Mouse (Mus musculus): ENCODE results near the gene Rufy4. TPM values are rescaled to one million over a fixed set of nuclear protein-coding genes. Genes with fewer than 3 reads are reported as not detected.
A peak's percentile ranks its signal among the peaks of the same experiment; 100 is the strongest.
"Not testable (repeated sequence)": the region's sequence is repeated elsewhere in the genome, so short reads cannot be mapped to it uniquely, and the experiment has no call there.

Rufy4 gene
- polyA plus RNA-seq, 1 experiment from 2014 or later = not detected

DNA sequence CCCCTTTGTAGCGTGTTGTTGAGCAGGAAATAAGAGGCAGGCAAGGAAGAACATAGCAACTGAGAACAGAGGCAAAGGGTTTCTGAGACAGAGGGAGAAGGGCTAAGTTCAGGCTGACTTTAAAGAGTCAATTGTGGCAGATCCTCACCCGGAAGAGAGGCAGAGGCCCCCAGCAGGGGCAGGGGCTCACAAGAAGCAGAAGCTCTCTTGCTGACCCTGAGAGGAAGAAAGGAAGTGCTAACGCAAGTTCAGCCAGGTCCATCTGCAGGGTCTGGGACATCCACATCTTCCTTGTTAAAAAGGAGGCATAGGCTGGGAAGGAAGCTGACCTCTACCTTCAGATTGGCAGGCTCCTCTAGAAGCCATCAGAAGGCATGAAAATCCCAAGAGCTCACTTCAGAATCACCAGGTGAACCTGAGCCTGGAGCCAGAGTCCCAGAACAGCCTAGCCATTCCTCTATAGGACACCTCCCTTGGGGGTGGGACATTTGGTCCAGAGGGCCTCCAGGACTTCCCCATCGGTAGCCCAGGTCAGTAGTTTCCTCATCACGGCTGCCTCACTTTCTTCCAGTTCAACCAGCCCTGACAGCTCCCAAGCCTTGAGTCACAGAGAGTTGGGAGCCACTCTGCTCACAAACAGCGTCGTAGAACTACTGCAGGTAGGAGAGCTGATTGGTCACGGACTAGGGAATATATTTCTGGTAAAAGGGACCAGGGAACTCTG is 28.3 kb downstream of the Rufy4 start, which contains the start of gene Cxcr2:
Cxcr2 (plus strand) TSS at position 529 of the 724 bp plus-strand sequence.
- no peaks in the 10 kb centered on the region for H3K27me3 ChIP-seq
- no peak; the same call in 1 of the 2 replicates for ATAC-seq (ENCODE audit: insufficient read depth)
- H3K36me3 ChIP-seq (replicated peaks) = no peaks in the 10 kb centered on the region
- H3K27ac ChIP-seq (replicated peaks) = no peak within 1 kb of the TSS
- no peak within 1 kb of the TSS; the same call in 1 of the 2 replicates for H3K4me2 ChIP-seq
- H3K9ac ChIP-seq = no peak within 1 kb of the TSS
- peaks cover 13% of the 10 kb centered on the region for H3K4me1 ChIP-seq (replicated peaks)
- no peaks in the 10 kb centered on the region for H3K9me3 ChIP-seq (replicated peaks)
- 23% methylated on average over 8 of the region's 8 CpGs for WGBS (ENCODE audit: insufficient replicate concordance)
- H3K4me3 ChIP-seq (replicated peaks) = peak within 1 kb of the TSS; percentile 17; the same call in 1 of the 2 replicates

DNA sequence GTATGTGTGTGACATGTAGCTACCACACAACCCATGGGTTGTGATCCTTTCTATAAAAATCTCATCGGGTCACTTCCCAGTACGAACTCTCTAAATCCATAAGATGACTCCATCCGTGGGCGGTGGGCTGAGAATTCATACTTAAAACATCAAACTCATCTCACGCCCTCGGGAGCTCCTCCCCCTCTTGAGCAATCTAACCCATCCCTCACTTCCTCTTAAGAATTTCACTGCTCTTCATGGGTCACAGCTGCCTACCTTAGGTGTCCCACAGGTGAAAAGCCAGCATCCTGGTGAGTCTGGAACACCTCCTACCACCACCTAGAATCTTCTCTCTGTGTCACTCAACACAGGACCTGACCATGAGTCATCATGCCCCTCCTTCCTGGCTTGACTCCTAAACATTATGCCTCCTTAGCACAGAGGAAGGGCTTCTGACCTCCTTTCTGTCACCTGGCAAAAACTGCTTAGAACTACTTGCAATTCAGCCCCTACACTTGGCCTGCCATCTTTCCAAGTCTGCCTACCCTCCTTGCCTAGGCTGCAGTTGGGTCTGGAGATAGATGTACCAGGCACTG is 30.2 kb downstream of the Rufy4 start:
- H3K9me3 ChIP-seq (replicated peaks) = no peaks in the 10 kb centered on the region
- no peaks in the 10 kb centered on the region for H3K36me3 ChIP-seq (replicated peaks)
- no peaks in the 10 kb centered on the region for H3K27me3 ChIP-seq
- H3K4me1 ChIP-seq (replicated peaks) = peaks cover 13% of the 10 kb centered on the region
- 32% methylated on average over 6 of the region's 6 CpGs for WGBS (ENCODE audit: insufficient replicate concordance)
- no peak overlapping the region for H3K9ac ChIP-seq
- H3K27ac ChIP-seq (replicated peaks) = no peak overlapping the region
- no peak overlapping the region for H3K4me3 ChIP-seq (replicated peaks)
- H3K4me2 ChIP-seq = no peak overlapping the region
- ATAC-seq (ENCODE audit: insufficient read depth) = no peak

DNA sequence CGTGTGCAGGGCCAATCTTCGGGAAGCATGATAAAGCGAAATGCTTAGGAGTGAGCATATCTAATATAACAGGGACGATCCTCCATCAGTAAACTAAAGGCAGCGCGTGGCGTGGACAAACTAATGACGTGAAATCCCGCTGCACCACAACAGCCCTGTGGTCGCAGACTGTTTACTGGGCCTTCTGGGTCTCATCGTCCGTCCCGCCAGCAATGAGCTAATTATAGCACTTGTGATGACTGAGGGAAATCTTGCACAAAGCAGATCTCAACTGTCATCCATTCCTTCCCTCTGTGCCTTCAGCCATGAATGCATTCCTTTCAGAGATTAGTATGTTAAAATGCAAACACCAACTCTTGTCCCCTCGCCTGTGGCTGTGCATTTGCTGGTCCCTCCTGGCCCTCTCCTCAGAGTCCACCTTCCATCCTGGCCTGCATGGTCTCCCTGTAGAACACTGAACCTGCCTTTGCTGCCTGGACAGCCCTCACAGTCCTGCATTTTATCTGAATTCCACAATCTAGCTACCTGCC is 31.1 kb downstream of the Rufy4 start:
- Histone ChIP-seq H3K9me3 (replicated peaks) (no peaks in the 10 kb centered on the region), H3K27me3 (no peaks in the 10 kb centered on the region), H3K27ac (replicated peaks) (no peak overlapping the region), H3K4me2 (0 out of 2 replicates have a peak overlapping the region, but pooled peaks have one; percentile 15), H3K4me3 (replicated peaks) (no peak overlapping the region), H3K9ac (no peak overlapping the region), H3K4me1 (replicated peaks) (0 out of 2 replicates have a peak, but pooled peaks cover 5% of the 10 kb centered on the region), H3K36me3 (replicated peaks) (no peaks in the 10 kb centered on the region)
- 21% methylated on average over 14 of the region's 14 CpGs for whole genome bisulfite sequencing (ENCODE audit: insufficient replicate concordance)
- ATAC-seq (ENCODE audit: insufficient read depth) = no peak

DNA sequence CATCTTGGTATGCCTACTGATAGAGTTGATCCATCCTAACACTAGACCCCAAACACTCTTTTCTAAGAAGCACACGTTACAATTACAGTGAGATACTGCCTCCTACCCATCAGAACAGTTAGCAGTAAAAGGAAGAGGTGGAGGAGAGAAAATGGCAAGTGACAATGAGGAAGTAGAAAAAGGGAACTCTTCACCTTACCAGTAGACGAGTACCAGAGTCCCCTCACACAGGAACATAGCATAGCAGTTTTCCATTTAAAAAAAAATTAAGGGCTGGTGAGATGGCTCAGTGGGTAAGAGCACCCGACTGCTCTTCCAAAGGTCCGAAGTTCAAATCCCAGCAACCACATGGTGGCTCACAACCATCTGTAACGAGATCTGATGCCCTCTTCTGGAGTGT is 34.3 kb downstream of the Rufy4 start:
- H3K9ac ChIP-seq; H3K9me3 ChIP-seq (replicated peaks); ATAC-seq (ENCODE audit: insufficient read depth); H3K4me3 ChIP-seq (replicated peaks); H3K4me1 ChIP-seq (replicated peaks); H3K36me3 ChIP-seq (replicated peaks); H3K27ac ChIP-seq (replicated peaks); H3K4me2 ChIP-seq; H3K27me3 ChIP-seq: not testable (repeated sequence)
- WGBS (ENCODE audit: insufficient replicate concordance) = 37% methylated on average over 5 of the region's 5 CpGs

DNA sequence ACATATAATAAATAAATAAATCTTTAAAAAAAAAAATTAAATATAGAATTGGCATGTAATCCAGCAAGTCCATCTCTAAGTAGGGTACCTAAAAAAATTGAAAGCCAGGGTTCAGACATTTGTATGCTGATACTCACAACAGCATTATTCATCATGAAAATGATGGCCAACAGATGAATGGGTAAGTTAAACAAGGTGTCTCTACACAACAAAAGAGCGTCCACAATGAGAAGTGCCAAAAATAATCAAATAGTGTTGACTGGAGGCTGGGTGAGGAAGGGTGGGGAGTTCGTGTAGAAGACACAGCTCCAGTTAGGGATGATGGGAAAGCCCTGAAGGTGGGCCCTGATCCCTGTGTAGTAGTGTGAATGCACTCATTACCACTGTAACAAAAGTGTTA is 34.7 kb downstream of the Rufy4 start:
- H3K27ac ChIP-seq (replicated peaks) = no peak overlapping the region
- no peaks in the 10 kb centered on the region for H3K36me3 ChIP-seq (replicated peaks)
- no peak overlapping the region for H3K4me2 ChIP-seq
- H3K27me3 ChIP-seq = no peaks in the 10 kb centered on the region
- H3K9ac ChIP-seq = no peak overlapping the region
- H3K4me3 ChIP-seq (replicated peaks) = no peak overlapping the region
- no peaks in the 10 kb centered on the region for H3K9me3 ChIP-seq (replicated peaks)
- 0 out of 2 replicates have a peak, but pooled peaks cover 5% of the 10 kb centered on the region for H3K4me1 ChIP-seq (replicated peaks)
- no peak for ATAC-seq (ENCODE audit: insufficient read depth)
- WGBS (ENCODE audit: insufficient replicate concordance) = 43% methylated on average over 2 of the region's 2 CpGs

DNA sequence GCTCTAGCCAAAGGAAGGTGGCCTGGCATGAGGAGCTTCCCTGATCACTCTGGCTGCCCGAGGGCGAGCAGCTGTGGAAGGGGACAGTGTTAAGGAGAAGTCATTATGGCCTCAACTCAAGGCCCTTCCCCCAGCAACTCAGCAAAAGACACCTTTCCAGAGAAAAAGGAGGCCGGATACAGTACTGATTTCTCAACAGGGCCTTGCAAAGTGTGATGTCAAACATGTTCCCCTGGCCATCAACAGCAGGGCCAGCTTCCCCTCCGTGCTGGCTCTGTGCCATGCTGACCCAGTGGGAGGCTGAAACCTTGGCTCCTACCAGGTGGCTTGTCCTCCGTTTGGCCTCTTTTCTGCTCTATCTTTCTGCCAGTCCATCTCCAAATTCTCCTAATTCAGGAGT is 41.8 kb downstream of the Rufy4 start:
- Histone ChIP-seq H3K27me3 (no peaks in the 10 kb centered on the region), H3K36me3 (replicated peaks) (no peaks in the 10 kb centered on the region), H3K9ac (no peak overlapping the region), H3K9me3 (replicated peaks) (no peaks in the 10 kb centered on the region), H3K27ac (replicated peaks) (no peak overlapping the region), H3K4me2 (no peak overlapping the region), H3K4me1 (replicated peaks) (0 out of 2 replicates have a peak, but pooled peaks cover 4% of the 10 kb centered on the region), H3K4me3 (replicated peaks) (no peak overlapping the region)
- 45% methylated on average over 5 of the region's 5 CpGs for WGBS (ENCODE audit: insufficient replicate concordance)
- no peak for ATAC-seq (ENCODE audit: insufficient read depth)

DNA sequence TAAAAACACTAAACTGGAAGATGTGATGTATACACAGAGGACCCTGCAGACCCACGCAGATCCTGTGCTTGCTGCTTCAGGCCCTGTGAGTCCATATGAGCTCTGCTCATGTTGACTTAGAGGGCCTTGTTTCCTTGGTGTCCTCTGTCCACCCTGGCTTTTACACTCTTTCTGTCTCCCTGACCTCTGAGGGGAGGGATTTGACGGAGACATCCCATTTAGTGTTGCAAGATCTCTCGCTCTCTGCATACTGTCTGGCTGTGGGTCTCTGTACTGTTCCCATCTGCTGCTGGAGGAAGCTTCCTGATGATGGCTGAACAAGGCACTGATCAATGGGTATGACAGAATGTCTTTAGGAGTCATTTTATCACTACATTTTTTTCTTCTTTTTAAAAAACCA is 44.4 kb downstream of the Rufy4 start:
- H3K4me3 ChIP-seq (replicated peaks) = no peak overlapping the region
- H3K27me3 ChIP-seq = no peaks in the 10 kb centered on the region
- H3K36me3 ChIP-seq (replicated peaks) = no peaks in the 10 kb centered on the region
- no peak overlapping the region for H3K9ac ChIP-seq
- no peak overlapping the region for H3K4me2 ChIP-seq
- H3K9me3 ChIP-seq (replicated peaks) = no peaks in the 10 kb centered on the region
- 68% methylated on average over 3 of the region's 3 CpGs for WGBS (ENCODE audit: insufficient replicate concordance)
- H3K27ac ChIP-seq (replicated peaks) = no peak overlapping the region
- no peak for ATAC-seq (ENCODE audit: insufficient read depth)
- H3K4me1 ChIP-seq (replicated peaks) = peaks cover 7% of the 10 kb centered on the region; the same call in 1 of the 2 replicates

DNA sequence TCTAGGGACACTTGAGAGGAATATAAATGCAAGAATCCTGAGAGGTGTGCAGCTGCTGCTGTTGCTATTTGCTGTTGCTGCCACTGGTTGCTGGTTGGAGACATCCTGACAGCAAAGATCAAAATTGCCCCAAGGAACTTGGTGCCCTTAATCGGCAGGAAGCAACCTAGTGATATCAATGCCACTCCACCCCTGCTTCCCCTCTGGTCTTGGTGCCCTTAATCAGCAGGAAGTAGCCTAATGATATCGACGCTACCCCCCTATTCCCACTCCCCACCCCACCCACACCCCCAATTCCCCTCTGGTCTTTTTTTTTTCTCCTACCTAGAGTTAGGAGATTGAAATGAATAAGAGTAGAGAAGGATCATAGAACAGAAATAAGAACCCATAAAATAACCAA is 47.4 kb downstream of the Rufy4 start:
- no peak overlapping the region for H3K27ac ChIP-seq (replicated peaks)
- ATAC-seq (ENCODE audit: insufficient read depth) = no peak
- 33% methylated on average over 3 of the region's 3 CpGs for WGBS (ENCODE audit: insufficient replicate concordance)

DNA sequence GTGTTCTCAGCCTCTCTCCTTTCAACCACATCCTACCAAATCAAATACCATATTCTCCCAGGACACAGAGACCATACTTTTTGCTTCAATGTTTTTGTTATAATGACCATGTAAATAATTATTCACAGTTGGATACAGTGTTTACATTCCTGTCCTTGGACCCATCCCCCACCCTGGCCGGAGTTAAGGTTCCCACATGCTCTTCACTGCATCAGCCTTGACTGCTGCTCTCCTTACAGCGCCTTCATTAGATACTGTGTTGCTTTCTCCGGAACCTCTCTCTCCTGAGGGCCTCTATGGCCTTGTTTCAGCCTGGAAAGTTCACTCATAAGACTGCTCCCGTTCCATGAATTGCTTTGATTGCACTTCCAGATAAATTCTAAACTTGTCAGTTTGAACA is 50.4 kb downstream of the Rufy4 start:
- no peak for ATAC-seq (ENCODE audit: insufficient read depth)
- Histone ChIP-seq H3K4me1 (replicated peaks) (peaks cover 3% of the 10 kb centered on the region), H3K4me3 (replicated peaks) (no peak overlapping the region), H3K9ac (no peak overlapping the region), H3K4me2 (no peak overlapping the region), H3K27ac (replicated peaks) (no peak overlapping the region), H3K9me3 (replicated peaks) (no peaks in the 10 kb centered on the region), H3K27me3 (no peaks in the 10 kb centered on the region), H3K36me3 (replicated peaks) (no peaks in the 10 kb centered on the region)
- 48% methylated on average over 4 of the region's 4 CpGs for WGBS (ENCODE audit: insufficient replicate concordance)

More for the DNA sequence above, 47.4 kb downstream of the Rufy4 start:
- peaks cover 7% of the 10 kb centered on the region; the same call in 1 of the 2 replicates for H3K4me1 ChIP-seq (replicated peaks)
- H3K9ac ChIP-seq = no peak overlapping the region
- H3K4me3 ChIP-seq (replicated peaks) = no peak overlapping the region
- H3K36me3 ChIP-seq (replicated peaks) = no peaks in the 10 kb centered on the region
- H3K27me3 ChIP-seq = no peaks in the 10 kb centered on the region
- H3K9me3 ChIP-seq (replicated peaks) = no peaks in the 10 kb centered on the region
- H3K4me2 ChIP-seq = no peak overlapping the region; the same call in 1 of the 2 replicates

DNA sequence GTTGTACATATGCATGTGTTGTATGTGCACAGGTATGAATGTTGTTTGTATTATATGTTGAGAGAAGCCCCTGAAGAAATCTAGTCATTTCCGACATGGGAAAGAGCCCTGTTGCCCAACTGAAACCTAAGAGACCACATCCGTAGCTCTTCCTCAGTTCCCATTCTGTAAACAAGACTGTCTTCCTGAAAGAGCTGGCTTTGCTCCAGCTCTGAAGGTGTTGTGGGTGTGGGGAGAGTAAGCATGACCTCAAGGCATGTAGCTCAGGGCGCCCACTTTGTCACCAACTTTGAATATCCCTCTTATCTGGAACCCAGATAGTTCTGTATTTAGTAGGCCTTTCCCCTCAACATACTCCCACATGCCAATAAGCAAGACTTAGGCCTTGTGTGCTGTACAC is 53.3 kb downstream of the Rufy4 start:
- 34% methylated on average over 3 of the region's 3 CpGs for WGBS (ENCODE audit: insufficient replicate concordance)
- H3K27ac ChIP-seq (replicated peaks) = no peak overlapping the region
- H3K4me2 ChIP-seq = no peak overlapping the region
- H3K27me3 ChIP-seq = no peaks in the 10 kb centered on the region
- no peaks in the 10 kb centered on the region; the same call in 1 of the 2 replicates for H3K4me1 ChIP-seq (replicated peaks)
- no peak overlapping the region for H3K4me3 ChIP-seq (replicated peaks)
- H3K9me3 ChIP-seq (replicated peaks) = no peaks in the 10 kb centered on the region
- no peak for ATAC-seq (ENCODE audit: insufficient read depth)
- H3K36me3 ChIP-seq (replicated peaks) = no peaks in the 10 kb centered on the region
- no peak overlapping the region for H3K9ac ChIP-seq

DNA sequence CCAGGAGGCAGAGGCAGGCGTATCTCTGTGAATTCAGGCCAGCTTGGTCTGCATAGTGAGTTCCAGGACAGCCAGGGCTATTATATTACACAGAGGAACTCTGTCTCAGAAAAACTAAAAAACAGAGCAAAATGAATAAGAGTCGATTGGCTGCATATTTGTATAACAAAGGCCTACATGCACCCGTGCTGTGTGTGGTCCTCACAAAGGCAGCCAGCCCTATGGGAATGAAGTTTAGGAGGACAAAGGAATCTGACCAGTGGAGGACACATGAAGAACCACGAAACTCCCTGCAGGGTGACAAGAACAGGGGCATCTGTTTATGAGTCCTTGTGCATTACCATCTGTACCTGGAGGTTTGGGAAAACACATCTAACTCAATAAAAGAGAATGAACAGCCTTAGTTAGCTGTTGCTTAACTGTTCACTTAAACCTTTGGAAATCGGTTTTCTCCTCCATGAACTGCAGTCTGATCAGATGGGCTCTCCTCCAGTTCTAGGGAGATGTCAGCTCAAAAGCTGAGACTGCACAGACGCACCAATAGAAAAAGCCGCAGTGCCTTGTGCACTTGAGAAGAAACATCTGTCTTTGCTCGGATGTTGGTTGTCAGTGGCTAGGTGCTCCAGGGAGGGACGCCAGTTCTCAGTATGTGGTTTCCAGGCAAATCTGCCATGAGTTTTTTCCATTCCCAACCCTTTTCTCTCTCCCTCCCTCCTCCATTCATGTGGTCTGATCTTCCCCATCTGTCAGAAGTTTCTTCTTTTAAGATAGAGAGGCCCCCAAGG is 54.5 kb downstream of the Rufy4 start:
- H3K4me1 ChIP-seq (replicated peaks) = no peaks in the 10 kb centered on the region; the same call in 1 of the 2 replicates
- H3K36me3 ChIP-seq (replicated peaks) = no peaks in the 10 kb centered on the region
- no peak for ATAC-seq (ENCODE audit: insufficient read depth)
- no peaks in the 10 kb centered on the region for H3K27me3 ChIP-seq
- no peak overlapping the region for H3K27ac ChIP-seq (replicated peaks)
- H3K9ac ChIP-seq = no peak overlapping the region
- no peak overlapping the region for H3K4me3 ChIP-seq (replicated peaks)
- WGBS (ENCODE audit: insufficient replicate concordance) = 52% methylated on average over 9 of the region's 9 CpGs
- no peaks in the 10 kb centered on the region for H3K9me3 ChIP-seq (replicated peaks)
- no peak overlapping the region for H3K4me2 ChIP-seq

Data from liver, embryonic 15.5 days (tissue).